Mouse (Mus musculus) G1E (cell line): ENCODE data around the gene Phlpp1.

ENCODE experiments used
- CTCF ChIP-seq: IDR thresholded peaks from 2 replicates; pipeline ENCODE4 v1.5.1; 2012; ENCODE audit warnings: low read depth, low read length, inconsistent platforms, mixed read lengths
- GATA1 ChIP-seq: IDR thresholded peaks from 2 replicates; pipeline ENCODE4 v1.6.1; 2012; ENCODE audit warnings: borderline replicate concordance, low read length, inconsistent platforms, mixed read lengths

DNA sequence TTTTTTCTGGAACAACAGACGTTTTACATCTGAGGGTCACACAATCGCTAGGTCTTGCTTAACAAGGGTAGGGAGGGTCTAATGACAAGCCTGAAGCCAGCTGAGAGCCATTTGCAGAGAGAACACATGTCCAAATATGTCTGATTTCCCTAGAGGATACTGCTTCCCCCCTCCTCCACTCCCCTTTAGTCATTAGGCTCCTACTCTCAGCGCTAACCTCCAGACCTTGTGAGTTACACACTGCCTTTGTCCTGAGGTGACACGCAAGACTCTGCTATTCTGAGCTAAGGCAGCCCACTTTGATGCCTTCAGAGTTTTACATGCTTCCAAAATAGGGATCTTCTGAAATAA, 39.2 kb upstream of the Phlpp1 start:
- no peak for TF ChIP-seq CTCF
- no peak for TF ChIP-seq GATA1
